Mouse (Mus musculus) inflammation-experienced regulatory T-cells, adult 16 weeks (primary cell): Measurements from ENCODE around the gene Zfp266. TPM values are rescaled to one million over a fixed set of nuclear protein-coding genes. Genes with fewer than 3 reads are reported as not detected.

Experiments used
- polyA plus RNA-seq: library from polyadenylated mRNA; unstranded; fragments of 100-300 nt; shearing (Covaris generic); gene quantifications from one replicate; pipeline ENCODE4 v1.2.1, GENCODE M21; 2017

The Zfp266 gene
- 42.4 TPM for polyA plus RNA-seq

GRCm38 (mm10) chr9:20521306-20521957, at the start of gene Zfp266:
Zfp266 (minus strand) TSS chr9:20521417.

DNA sequence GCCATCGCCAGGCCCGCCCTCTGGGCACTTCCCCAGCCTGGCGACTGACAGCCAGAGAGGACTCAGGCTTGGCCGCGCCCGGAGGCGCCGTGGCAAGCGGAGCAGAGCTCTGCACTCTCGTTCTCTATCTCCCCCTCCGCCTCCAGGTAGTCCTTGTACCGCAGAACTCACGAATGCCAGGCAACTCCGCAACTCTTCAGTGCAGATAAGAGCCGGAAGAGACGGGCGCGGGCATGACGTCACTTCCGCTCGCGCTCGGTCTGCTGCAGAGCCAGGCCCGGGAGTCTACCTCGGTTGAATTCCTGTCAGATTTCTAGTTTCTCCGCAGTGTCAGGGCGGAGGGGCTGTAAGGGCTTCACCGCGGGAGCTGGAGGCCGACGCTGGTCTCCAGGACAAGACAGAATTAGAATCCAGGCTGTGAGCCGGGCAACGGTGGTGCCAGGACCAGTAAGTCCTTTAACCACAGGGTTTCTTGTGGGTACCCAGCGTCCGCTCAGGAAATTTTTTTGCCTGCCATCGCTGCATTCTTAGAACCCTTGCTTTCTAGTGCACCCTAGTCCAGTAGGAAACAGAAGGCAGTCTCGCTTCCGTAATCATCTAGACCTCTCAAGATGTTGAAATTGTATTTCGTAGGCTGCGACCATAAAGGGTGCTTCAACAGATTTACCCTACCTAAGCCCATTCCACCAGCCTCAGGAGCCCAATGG, 28.5 kb downstream of the Zfp266 start, which contains the start of gene Zfp426:
Gene Zfp426 (minus strand): TSS at position 220 of the 707 bp plus-strand sequence.

DNA sequence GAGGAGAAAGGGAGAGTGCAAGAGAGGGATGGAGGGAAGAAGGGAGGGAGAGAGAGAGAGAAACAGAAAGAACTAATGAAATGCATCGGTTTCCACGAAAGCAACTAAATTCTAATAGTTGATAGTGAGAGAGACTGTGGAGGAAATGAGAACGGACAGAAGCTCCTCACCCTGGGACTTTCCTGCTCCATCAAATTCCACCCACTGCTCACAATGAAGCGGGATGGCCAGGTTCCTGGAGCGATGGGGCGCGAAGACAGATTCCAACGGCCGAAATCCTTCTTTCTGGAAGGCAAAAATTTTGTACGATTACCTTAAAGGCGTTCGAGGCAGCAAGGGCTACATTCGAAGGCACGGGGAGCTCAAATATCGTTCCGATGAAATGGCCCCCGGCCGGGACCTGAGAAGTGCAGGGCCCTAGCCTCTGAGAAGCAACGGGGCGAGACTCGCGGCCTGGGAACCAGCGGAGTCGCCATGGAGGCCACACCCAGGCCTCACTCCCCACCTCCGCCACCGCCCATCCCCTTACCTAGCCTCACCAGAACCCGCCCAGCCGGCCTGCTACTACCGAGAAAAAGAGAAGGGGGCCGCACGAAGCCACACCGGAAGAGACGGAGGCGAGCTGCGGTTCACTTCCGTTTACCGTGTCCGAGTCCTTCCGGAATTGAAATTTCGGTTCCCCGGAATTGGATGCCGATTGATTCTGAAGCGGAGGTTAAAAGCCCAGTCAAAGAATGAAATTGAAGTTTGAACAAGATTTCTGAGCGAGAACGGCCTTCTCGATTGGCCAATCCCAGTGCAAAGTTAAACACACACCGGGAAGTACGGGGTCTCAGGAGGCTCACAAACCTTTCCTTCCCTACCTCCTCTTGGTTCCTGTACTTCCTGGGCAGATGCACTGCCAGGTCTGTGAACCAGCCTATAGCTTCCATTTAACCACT, 61.6 kb downstream of the Zfp266 start, which contains the start of gene Zfp26:
Gene Zfp26 (minus strand): TSS at position 786 of the 941 bp plus-strand sequence.

Other genes starting within 250 kb of the Zfp266 start
- not detected for gene Olfr39, start 239.1 kb downstream of the Zfp266 start, polyA plus RNA-seq
- gene Olfr873, start 222.9 kb downstream of the Zfp266 start, polyA plus RNA-seq = not detected
- not detected for gene Olfr18, start 185.3 kb downstream of the Zfp266 start, polyA plus RNA-seq
- 35.3 TPM for gene Zfp560, start 136.2 kb downstream of the Zfp266 start, polyA plus RNA-seq
- 33.1 TPM for gene Zfp26, start 61.3 kb downstream of the Zfp266 start, polyA plus RNA-seq
- 32.9 TPM for gene Zfp426, start 28.7 kb downstream of the Zfp266 start, polyA plus RNA-seq
- 18.4 TPM for gene Zfp846, start 59.9 kb upstream of the Zfp266 start, polyA plus RNA-seq
- 377 TPM for gene Ubl5, start 121.5 kb upstream of the Zfp266 start, polyA plus RNA-seq
- gene Fbxl12, start 123.3 kb upstream of the Zfp266 start, polyA plus RNA-seq = 80.7 TPM
- 27.9 TPM for gene Pin1, start 130.7 kb upstream of the Zfp266 start, polyA plus RNA-seq
- gene Olfm2, start 224.9 kb upstream of the Zfp266 start, polyA plus RNA-seq = 0.94 TPM